Mouse (Mus musculus): Measurements from ENCODE around the gene Abi2.
"Not testable (repeated sequence)": the region's sequence is repeated elsewhere in the genome, so short reads cannot be mapped to it uniquely, and the experiment has no call there.

Abi2 gene

DNA sequence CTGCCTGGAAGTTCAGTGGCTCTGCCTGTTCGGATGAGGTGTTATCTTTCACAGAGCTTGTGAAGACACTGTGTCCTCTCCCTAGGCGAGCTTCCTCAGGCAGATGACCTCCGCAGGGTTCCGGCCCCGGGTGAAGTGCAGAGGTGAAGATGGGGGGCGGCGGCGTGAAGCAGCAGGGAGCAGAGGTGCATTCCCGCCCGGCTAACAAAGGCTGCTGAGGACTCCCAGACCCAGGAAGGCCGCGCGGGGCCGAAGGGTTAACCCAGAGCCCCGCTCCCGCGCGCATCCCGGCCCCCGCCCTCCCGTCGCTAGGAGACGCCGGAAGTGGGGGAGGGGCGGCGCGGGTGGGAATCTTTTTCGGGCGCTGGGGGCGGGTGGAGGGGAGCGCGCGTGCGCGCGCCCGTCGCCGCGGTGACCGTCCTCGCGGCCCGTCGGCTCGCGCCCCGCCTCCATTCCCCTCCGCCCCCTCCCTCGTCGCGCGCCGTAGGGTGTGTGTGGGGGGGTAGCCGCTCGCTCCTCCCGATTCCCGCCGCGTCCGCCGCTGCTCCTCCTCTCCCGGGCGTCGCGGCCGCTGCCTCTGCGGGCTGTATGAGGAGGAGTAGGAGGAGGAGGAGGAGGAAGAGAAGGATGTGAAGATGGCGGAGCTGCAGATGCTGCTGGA lies at the start of gene Abi2:
TSS of gene Abi2 (plus strand) at position 452 of the 661 bp plus-strand sequence.
- peak; percentile 78 for DNase-seq (ENCODE audit: low spot score)

DNA sequence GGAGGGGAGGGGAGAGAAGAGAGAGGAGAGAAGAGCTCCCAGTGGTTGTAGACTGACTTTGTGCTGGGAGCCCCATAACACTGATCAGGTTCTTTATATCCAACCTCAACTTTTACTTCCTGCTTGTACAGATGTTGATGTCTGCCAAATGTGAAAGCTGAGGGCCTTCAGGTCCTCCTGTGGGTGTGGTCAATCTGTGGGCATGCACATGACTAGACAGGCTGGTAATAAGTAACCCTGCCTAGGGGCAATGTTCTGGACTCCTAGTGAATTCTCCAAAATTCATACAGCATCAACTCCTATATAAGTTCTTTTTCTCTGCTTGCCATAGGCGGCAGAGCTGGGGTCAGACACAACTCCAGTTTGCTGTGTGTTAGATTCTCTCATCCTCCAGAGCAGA lies 47.8 kb upstream of the Abi2 start:
- DNase-seq (ENCODE audit: low spot score), result no peak

DNA sequence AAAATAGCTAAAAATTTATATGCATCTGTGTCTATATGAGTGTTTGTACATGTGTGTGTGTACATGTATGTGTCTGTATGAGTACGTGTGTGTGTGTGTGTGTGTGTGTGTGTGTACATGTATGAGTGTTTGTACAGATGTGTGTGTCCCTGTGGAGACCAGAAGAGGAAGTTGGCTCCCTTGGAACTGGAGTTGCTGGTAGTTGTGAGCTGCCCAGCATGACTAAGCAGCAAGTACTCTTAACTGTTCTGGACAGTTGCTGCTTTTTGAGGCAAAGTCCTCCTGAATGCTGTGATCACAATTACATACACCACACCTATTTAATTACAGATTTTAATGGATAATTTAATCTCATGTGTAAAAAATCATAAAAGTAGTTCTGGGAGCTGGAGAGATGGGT lies 32.9 kb upstream of the Abi2 start:
- DNase-seq (ENCODE audit: low spot score), result no peak

DNA sequence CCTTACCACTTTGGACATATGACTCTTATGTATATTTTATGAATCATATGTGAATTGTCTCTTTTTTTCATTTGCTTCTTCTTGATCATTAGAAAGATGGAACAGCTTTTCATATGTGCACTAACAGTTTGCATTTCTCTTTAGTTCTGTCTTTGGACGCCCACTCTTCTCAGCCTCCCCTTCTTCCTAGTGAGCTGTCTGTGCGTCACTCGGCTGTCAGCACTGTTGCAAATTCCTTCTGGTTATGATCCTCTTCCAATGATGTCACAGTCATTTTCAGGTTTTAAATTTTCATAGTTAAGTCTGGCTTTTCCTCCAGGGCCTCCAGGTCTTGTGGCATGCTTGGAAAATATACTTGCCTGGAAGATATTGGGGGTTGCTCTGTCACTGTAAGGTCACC lies 27.5 kb upstream of the Abi2 start:
- no peak for DNase-seq (ENCODE audit: low spot score)

DNA sequence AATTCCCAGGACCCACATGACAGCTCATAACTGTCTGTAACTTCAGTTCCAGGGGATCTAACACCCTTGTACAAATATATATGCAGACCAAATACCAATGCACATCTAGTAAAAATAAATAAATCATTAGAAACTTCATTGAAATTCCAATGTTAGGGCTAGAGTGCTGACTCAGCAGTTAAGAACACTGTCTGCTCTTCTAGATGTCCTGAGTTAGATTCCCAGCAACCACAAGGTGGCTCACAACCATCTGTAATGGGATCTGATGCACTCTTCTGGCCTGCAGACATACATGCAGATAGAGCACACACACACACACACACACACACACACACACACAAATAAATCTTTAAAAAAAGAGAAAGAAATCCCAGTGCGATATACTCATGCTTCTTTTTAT lies 4.6 kb upstream of the Abi2 start:
- DNase-seq (ENCODE audit: low spot score), result no peak

DNA sequence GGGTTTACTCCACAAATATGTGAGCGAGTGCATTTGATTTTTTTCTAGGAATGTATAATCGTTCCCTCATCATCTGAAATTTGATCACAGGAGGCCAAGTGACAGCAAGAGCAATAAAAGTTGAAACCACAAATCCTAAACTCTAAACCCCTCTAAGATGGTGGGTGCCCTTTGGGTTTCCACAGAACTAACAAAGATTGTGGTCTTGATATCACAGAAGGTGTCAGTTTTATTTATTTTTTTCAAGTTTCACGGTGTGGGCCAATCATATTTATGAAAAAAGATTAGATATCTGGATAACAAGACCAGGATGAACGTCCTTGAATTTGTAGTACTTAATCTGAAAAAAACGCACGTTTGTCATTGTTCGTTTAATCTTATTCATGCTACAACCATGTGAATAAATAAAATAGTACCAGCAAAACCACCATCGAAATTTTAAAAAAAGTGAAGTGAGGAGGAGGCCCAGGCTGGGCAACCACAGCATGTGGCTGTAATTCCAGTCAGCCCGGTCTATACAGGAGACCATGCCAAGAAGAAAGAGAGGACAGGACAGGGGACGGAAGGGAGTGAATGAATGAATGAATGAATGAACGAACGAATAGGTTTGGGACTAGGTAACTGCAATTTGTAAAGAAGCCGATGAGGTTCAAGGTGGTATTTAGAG lies 785 bp upstream of the Abi2 start:
- DNase-seq (ENCODE audit: low spot score), result no peak

DNA sequence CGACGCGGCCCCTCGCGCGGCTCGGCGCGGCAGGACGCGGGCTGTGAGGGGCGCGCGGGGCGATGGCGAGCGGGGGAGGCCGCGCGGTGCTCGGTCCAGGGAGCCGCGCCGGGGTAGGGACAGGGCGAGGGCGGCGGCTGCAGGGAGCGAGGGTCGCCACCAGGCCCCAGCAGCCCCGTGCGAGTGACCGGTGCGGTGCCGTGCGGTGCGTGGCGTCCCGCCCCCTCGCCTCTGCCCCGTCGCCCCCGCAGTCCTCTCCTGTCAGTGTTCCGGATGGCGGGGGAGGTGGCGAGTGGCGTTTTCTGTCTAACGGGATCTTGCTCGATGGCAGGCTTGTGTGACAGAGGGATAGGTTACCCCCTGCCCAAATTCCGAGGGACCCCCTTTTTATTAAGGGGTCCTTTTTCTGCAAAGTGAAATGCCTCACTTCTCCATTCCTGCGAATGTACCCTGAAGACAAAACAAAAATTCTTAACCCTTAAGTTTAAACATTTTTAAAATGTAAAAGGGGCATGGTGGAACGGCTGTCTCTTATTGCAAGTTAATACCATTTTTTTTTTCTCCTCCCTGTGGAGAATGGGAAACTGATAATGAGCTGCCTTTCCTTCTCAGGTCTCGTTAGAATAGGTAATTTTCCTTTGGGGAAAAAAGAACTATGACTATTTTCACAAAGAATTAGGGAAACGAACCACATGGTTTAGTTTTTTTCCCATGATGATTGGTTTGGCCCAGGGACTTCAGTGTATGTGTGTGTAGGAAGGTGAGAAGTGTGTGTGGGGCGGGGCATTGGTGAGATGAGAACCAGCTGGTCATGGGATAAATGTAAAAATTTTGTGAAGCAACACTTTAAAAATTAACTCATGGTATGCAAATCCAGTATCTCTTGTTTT lies 754 bp downstream of the Abi2 start:
- no peak for DNase-seq (ENCODE audit: low spot score)

DNA sequence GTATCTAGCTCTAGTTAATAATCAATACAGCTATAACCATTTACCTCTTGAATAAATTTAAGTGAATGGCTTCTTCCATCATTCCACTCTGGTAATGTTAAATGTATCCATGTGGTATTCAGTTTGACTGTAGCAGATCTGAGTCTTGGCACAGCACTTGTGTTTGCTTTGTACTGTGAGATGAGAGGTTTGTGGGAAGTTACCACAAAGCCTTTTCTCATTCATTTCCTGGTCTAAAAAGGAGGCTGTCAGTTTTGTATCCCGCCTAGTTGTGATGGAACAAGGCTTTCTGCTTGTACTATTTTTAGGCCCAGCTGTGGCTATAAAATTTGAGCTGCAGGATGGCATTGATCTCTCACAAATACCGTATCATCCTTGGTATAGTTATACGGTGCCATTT lies 7.3 kb downstream of the Abi2 start:
- no peak for DNase-seq (ENCODE audit: low spot score)

DNA sequence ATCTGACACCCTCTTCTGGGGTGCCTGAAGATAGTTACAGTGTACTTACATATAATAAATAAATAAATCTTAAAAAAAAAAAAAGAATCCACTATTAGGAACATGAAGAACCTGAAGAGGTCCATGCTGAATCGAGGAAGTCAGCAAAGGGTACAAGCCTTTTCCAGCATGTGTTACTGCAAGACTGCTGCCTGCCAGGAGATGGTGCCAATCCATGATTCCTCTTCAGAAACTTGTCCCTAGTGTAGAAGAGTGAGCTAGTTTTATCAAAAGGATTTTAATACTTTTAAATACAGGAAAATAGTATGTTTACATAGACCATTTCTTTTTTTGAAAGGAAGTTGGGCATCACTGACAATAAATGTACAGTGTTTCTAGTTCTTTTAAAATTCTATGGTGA lies 14.5 kb downstream of the Abi2 start:
- no peak for DNase-seq (ENCODE audit: low spot score)

DNA sequence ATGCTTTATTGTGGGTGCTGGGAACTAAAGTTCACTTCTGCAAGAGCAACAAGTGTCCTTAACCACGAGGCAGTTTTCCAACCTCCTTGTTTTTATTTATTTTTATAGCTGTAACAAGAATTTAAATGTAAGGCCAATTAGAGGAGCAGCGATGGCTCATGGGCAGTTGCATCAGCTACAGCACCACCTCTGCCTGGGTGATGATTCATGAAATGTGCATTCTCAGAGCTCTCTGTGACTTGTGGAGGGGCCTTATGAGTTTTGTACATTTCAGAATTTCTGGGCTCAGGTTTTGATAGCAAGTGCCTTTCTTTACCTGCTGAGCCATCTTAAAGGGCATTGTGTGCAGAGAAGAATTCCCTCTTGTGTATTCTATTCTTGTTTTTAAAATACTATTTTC lies 18.9 kb downstream of the Abi2 start:
- DNase-seq (ENCODE audit: low spot score), result no peak

DNA sequence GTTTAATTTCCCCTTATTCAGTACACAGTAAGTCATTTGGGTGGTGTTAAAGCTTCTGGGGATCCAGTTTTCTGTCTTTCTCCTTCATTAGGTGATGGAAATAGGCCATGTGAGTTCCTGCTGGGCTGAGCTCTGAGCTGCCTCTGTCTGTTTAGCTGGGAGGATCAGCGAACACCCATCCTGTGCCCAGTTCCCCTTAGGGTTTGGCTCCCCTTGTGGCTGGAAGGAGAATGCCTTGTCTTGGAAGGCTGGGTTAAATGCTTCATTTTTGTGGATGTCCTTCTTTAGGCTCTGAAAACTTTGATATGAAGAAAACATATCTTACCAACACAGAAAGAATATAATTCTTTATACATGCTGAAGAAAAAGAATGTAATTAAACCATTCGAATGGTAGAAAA lies 19.5 kb downstream of the Abi2 start:
- no peak for DNase-seq (ENCODE audit: low spot score)

DNA sequence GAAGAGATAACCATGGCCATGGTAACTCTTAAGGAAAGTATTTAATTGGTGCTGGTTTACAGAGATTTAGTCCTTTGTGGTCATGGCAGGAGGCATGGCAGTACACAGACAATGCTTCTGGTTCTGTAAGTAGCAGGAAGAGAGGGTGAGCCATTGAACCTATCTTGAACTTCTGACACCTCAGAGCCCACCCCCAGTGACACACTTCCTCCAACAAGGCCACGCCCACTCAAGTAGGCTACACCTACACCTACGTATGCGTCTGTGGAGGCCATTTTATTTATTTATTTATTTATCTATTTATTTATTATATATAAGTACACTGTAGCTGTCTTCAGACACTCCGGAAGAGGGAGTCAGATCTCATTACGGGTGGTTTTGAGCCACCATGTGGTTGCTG lies 22.1 kb downstream of the Abi2 start:
- DNase-seq (ENCODE audit: low spot score), result no peak

DNA sequence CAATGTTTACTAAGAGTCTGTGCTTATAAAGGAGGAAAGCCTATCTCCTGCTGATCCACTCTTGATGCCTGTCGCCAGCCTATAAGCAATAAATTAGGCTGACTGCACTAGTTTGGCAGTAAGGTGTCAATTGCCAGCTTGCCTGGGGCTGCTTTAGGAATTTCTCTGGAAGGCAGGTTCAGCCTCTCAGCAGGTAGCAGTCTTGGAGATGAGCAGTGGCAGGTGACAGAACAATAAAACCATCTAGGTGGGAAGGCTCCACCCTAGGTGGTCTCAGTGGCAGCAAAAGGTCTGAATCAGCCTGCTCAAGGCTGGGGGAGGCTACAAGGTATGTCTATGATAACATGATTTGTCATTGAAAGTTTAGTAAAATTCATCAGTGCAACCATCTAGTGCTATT lies 23.1 kb downstream of the Abi2 start:
- no peak for DNase-seq (ENCODE audit: low spot score)

DNA sequence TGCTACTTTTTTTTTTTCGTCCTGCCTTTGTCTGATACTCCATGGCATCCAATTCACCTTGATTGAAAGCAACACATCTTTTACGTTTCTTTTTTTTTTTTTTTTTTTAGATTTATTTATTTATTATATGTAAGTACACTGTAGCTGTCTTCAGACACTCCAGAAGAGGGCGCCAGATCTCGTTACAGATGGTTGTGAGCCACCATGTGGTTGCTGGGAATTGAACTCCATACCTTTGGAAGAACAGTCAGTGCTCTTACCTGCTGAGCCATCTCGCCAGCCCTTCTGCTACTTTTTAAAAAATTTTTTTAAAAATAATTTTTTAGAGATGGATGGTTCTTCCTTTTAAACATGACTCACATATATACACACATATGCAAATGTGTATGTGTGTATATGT lies 32.0 kb downstream of the Abi2 start:
- not testable (repeated sequence) for DNase-seq (ENCODE audit: low spot score)

DNA sequence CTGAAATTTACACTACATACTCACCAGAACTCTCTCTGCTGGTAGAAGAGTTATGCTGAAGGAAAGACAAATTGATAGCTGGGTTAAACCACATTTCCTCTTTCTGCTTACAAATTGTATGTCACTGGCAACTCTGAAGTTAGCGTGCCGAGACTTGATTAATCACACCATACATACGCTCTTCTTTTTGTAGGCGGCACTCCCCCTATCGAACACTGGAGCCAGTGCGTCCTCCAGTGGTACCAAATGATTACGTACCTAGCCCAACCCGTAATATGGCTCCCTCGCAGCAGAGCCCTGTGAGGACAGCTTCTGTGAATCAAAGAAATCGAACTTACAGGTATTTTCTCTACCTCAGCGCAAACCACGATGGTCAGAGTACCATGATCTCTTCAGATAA lies 37.6 kb downstream of the Abi2 start:
- no peak for DNase-seq (ENCODE audit: low spot score)

DNA sequence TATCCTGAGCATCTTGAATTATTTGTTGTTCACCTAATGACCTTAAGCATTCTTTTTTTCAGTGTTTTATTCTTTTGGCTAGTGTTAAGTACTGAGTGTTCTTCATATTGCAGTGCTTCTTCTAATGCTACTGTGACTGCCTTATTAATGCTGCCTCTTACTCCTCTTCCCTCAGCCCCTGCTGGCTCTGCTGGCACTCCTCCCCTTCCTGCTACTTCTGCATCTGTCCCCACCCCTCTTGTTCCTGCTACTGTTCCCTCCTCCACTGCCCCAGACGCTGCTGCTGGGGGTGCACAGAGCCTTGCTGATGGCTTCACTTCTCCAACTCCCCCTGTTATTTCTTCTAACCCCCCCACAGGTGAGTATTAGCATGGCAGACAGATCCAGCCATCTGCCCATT lies 40.5 kb downstream of the Abi2 start:
- no peak for DNase-seq (ENCODE audit: low spot score)

DNA sequence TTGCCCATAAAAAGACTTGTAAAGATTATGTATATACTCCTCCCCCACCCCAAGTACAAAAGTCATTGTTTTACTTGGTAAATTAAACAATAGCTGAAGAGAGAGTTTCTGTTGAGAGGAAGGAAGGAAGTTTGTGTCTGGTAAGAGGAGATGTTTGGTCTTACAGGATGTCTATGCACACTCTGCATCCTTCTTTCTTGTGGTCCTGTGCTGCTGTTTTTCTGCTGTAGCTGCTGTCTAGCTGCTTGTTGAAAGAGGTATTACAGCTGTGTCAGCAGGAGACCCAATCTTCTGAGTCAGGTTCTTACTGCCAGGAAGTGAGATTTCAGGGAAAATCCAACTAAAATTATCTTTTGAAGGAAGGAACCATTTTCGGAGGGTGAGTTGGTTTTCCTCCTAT lies 51.2 kb downstream of the Abi2 start:
- DNase-seq (ENCODE audit: low spot score), result no peak

DNA sequence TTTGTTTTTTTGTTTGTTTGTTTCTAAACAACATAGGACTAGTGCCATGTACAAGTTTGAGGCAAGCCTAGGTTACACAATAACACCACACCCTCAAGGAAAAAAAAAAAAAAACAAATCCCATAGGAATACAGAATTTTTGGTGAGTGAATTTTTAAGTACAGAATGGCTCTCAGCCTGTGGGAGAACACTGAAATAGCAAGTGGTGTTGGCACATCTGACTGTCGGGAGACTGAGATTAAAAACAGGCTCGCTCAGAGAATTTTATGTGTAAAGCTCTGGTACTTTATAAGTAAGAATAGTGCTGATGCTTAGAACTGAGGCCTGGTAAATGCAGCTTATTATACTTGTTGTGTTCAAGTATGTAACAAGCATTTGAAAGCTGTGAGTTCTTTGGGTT lies 60.1 kb downstream of the Abi2 start:
- DNase-seq (ENCODE audit: low spot score), result no peak

DNA sequence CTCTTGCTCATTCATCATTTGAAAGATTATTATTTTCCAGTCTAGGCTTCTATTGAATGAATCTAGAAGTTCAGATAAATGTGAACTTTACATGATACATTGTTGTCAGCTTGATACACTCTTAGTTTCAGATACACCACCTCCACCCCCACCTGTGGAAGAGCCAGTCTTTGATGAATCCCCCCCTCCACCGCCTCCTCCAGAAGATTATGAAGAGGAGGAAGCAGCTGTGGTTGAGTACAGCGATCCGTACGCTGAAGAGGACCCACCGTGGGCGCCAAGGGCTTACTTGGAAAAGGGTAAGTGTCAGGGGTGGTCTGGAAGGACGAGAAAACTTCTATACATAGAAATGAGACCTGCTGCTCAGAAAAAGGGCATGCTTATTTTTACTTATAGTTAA lies 61.1 kb downstream of the Abi2 start:
- DNase-seq (ENCODE audit: low spot score), result no peak

DNA sequence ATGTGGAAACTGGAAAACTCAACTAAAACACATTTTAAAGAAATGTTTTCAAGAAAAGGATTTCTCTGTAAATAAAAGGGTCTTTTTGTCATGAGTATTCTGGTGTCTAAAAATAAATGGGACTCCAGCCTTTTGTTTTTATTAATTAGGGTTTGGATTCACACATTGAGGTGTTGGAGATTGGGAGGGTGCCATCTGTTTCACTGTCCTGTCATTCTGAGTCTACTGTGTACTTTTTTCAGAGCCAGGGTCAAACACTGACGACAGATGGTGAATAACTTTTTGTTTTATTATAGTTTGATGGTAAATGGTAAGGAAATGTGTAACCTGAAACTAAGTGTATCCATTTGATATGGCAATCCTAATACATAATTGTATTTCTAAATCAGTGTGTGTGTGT lies 72.1 kb downstream of the Abi2 start:
- DNase-seq (ENCODE audit: low spot score), result no peak

DNA sequence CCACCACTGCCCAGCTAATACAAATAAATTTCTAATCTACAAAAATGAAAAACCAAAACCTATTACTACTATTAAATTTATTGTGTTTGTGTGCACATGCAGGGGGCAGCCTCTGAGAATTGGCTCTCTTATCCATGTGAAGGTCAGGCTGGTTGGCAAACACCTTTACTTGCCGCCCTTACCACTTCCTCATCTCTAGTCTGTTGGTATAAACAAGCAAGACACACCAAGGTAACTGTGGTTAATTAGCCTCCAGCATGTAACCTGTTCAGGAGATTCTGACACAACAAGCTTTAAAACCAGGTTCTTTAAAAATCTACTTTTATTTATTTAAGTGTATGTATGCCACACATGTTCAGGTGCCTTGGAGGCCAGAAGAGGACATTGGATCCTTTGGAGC lies 73.5 kb downstream of the Abi2 start:
- no peak for DNase-seq (ENCODE audit: low spot score)

DNA sequence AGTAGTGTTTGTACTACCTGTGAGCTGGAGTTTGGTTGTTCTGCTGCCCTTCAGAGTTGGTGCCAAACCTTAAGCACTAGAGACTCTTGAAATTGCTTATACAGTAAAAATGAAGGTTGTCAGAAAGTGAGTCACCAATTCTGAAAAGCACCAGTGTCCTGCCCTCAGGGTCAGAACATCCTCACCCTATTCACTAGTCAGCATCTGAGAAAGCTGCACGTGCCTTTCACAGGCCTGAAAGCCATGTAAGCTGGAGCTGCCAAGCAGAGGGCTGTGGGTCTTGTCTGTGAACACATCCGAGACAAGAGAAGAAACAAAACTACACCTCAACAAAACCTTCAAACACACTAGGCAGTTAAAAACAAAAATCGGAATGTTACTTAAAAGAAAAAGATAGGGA lies 76.2 kb downstream of the Abi2 start:
- no peak for DNase-seq (ENCODE audit: low spot score)

DNA sequence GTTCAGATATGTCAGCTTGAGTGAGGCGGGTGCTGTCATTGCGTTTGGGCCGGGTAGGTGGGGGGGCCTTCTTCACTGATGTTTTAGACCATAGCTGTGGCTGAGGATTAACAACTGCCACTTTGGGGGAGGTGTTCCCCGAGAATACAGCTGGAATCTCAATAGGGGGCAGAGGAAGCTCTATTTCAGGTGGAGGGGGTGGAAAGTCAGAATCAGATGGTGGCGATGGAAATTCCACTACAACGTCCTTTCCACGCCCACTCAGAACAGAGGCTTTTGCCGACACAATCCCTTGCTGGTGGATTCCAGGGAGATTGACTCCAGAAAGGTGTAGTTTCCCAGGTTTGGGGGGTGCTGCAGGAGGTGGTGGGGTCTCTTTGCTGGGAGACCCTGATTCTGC lies 79.2 kb downstream of the Abi2 start:
- no peak for DNase-seq (ENCODE audit: low spot score)

All from ovary, postnatal 10 days (tissue).